Mouse (Mus musculus) G1E (cell line): Measurements from ENCODE around the gene H2-Q1. TPM values are rescaled to one million over a fixed set of nuclear protein-coding genes. Genes with fewer than 3 reads are reported as not detected.
A peak's percentile ranks its signal among the peaks of the same experiment; 100 is the strongest.
"Not testable (repeated sequence)": the region's sequence is repeated elsewhere in the genome, so short reads cannot be mapped to it uniquely, and the experiment has no call there.

ENCODE experiments used
- ATAC-seq: 2 replicates; pipeline ENCODE4 v1.8.0; 2016; ENCODE audit warnings: mild to moderate bottlenecking; ENCODE audit not compliant: insufficient number of reproducible peaks, poor library complexity, low FRiP score, severe bottlenecking; ENCODE audit errors: extremely low read depth
- DNase-seq: peaks from one replicate; pipeline ENCODE4 v3.0.0; 2012; ENCODE audit warnings: low spot score
- H3K27me3 ChIP-seq: 2 replicates; pipeline ENCODE4 v1.6.1; 2012; ENCODE audit warnings: mild to moderate bottlenecking, low read length, inconsistent platforms; ENCODE audit not compliant: insufficient read depth
- H3K36me3 ChIP-seq: replicated peaks from 2 replicates; pipeline ENCODE3; 2012; ENCODE audit warnings: mild to moderate bottlenecking, inconsistent platforms
- H3K4me1 ChIP-seq: 2 replicates; pipeline ENCODE4 v1.6.1; 2012; ENCODE audit warnings: low read depth, low read length, inconsistent platforms, mixed read lengths; ENCODE audit not compliant: insufficient read depth
- H3K4me3 ChIP-seq: 2 replicates; pipeline ENCODE4 v1.5.1; 2012; ENCODE audit warnings: low read depth, mild to moderate bottlenecking, inconsistent platforms, low read length, moderate library complexity, mixed read lengths
- H3K9me3 ChIP-seq: replicated peaks from 2 replicates; pipeline ENCODE4 v1.6.1; 2012; ENCODE audit warnings: inconsistent platforms
- CTCF ChIP-seq: IDR thresholded peaks from 2 replicates; pipeline ENCODE4 v1.5.1; 2012; ENCODE audit warnings: low read depth, low read length, inconsistent platforms, mixed read lengths
- GATA1 ChIP-seq: IDR thresholded peaks from 2 replicates; pipeline ENCODE4 v1.6.1; 2012; ENCODE audit warnings: borderline replicate concordance, low read length, inconsistent platforms, mixed read lengths
- GATA2 ChIP-seq: IDR thresholded peaks from 2 replicates; pipeline ENCODE4 v1.6.1; 2012; ENCODE audit warnings: low read depth, low read length, inconsistent platforms, borderline replicate concordance
- POLR2AphosphoS5 ChIP-seq: IDR thresholded peaks from 2 replicates; pipeline ENCODE4 v1.6.1; 2012; ENCODE audit warnings: low read depth, low read length, inconsistent platforms; ENCODE audit not compliant: insufficient replicate concordance
- TAL1 ChIP-seq: conservative IDR thresholded peaks from 2 replicates; pipeline ENCODE4 v1.6.1; 2012; ENCODE audit warnings: low read depth, low read length, inconsistent platforms, mixed read lengths
- polyA plus RNA-seq: library from polyadenylated mRNA; stranded (reverse); fragments of >175 nt; gene quantifications from 2 replicates; pipeline ENCODE4 v1.2.3, GENCODE M21; 2012
- total RNA-seq, 2 experiments: library from RNA; stranded (forward) in 1 of 2; stranded (reverse) in 1 of 2; fragments of 200-1000 nt in 1 of 2; fragments of >200 nt in 1 of 2; fragmentation: Nextera tagmentation in 1 of 2; gene quantifications; 2 replicates each; pipeline ENCODE4 v1.2.3; 2014 to 2017

H2-Q1 gene
- total and polyA plus RNA-seq, 3 experiments = 0.16 TPM; not detected in 2

GRCm38 (mm10) chr17:35280276-35280675 lies 39.9 kb upstream of the H2-Q1 start:
- TF ChIP-seq TAL1 = no peak
- TF ChIP-seq GATA1 = no peak
- TF ChIP-seq POLR2AphosphoS5 = no peak
- TF ChIP-seq GATA2 = no peak
- TF ChIP-seq CTCF = no peak
- no peaks in the 10 kb centered on the region for H3K36me3 ChIP-seq
- H3K4me3 ChIP-seq = no peak overlapping the region
- H3K4me1 ChIP-seq = peaks cover 7% of the 10 kb centered on the region; the same call in 1 of the 2 replicates
- DNase-seq (no peak), ATAC-seq (no peak)
- no peaks in the 10 kb centered on the region for H3K9me3 ChIP-seq
- H3K27me3 ChIP-seq = peaks cover 46% of the 10 kb centered on the region

- TF ChIP-seq GATA1 = no peak
- TF ChIP-seq POLR2AphosphoS5 = no peak
- TF ChIP-seq CTCF = no peak
- no peak for TF ChIP-seq GATA2
- Histone ChIP-seq H3K9me3 (no peaks in the 10 kb centered on the region), H3K4me3 (no peak overlapping the region), H3K4me1 (no peaks in the 10 kb centered on the region), H3K27me3 (peaks cover 11% of the 10 kb centered on the region; the same call in 1 of the 2 replicates), H3K36me3 (no peaks in the 10 kb centered on the region)
- ATAC-seq (no peak), DNase-seq (no peak)
Observed at GRCm38 (mm10) chr17:35285431-35285830, 34.8 kb upstream of the H2-Q1 start.

DNA sequence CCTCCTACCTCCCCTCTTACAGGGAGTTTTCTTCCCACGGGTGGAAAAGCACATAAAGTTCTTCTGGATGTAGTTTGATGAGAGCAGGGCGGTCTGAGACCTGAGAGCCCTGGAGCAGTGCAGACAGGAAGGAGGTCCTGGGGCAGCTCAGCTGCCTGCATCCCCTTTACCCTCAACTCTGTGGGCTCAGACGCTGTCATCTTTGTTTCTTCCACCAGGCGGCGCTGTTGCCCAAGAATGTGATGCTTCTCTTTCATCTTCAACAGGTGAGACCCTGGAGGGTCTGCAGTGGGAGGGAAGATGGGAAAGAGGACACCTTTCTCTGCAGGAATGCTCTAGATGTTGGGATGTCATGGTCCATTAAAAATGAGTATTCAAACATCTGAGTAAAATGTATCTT lies 24.4 kb upstream of the H2-Q1 start:
- H3K4me3 ChIP-seq, H3K36me3 ChIP-seq, H3K4me1 ChIP-seq, DNase-seq, H3K9me3 ChIP-seq, ATAC-seq: not testable (repeated sequence)
- TF ChIP-seq CTCF = peak; percentile 87
- peaks cover 15% of the 10 kb centered on the region for H3K27me3 ChIP-seq

GRCm38 (mm10) chr17:35300261-35300945 lies 19.8 kb upstream of the H2-Q1 start:
- H3K27me3 ChIP-seq, H3K9me3 ChIP-seq, H3K4me3 ChIP-seq, ATAC-seq, H3K36me3 ChIP-seq, H3K4me1 ChIP-seq, DNase-seq: not testable (repeated sequence)

GRCm38 (mm10) chr17:35301645-35302258 lies 18.5 kb upstream of the H2-Q1 start:
- ATAC-seq (peak; percentile 22; the same call in 1 of the 2 replicates), DNase-seq (peak; percentile 13)
- H3K4me1 ChIP-seq = peaks cover 5% of the 10 kb centered on the region
- H3K36me3 ChIP-seq = no peaks in the 10 kb centered on the region
- TF ChIP-seq GATA1 (no peak), CTCF (peak; percentile 79; the same call in 1 of the 2 replicates)
- H3K27me3 ChIP-seq = no peaks in the 10 kb centered on the region; the same call in 1 of the 2 replicates
- no peak overlapping the region; the same call in 1 of the 2 replicates for H3K4me3 ChIP-seq
- H3K9me3 ChIP-seq = peaks cover 9% of the 10 kb centered on the region

DNA sequence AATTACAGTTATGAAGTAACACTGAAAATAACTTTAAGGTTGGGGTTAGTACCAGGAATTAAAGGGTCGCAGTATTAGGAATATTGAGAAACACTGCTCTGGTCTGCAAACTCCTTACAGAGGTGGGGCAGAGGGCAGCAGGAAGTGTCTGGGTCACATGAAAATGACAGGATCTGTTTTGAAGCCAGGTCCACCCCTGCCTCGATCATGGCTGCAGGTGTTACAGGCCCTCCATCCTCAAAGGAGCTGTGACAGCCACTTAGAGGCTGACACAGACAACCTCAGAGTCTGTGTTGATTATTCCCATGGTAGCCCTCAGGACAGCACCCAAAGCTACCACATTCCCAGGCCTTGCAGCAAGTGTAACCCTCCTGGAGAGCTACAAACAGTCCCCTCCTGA lies 16.9 kb upstream of the H2-Q1 start:
- peaks cover 9% of the 10 kb centered on the region for H3K9me3 ChIP-seq
- peaks cover 5% of the 10 kb centered on the region for H3K4me1 ChIP-seq
- TF ChIP-seq POLR2AphosphoS5 (no peak), TAL1 (no peak), GATA1 (no peak)
- no peak for DNase-seq
- no peak for ATAC-seq
- no peaks in the 10 kb centered on the region for H3K36me3 ChIP-seq
- peaks cover under 1% of the 10 kb centered on the region; the same call in 1 of the 2 replicates for H3K27me3 ChIP-seq
- H3K4me3 ChIP-seq = no peak overlapping the region
